Mouse (Mus musculus): ENCODE data around the gene Fam219a. TPM values are rescaled to one million over a fixed set of nuclear protein-coding genes. Genes with fewer than 3 reads are reported as not detected.

The Fam219a gene
- polyA plus RNA-seq, 1 experiment, result 6.9 TPM

GRCm38 (mm10) chr4:41556311-41556953 is 12.9 kb downstream of the Fam219a start:
- DNase-seq (ENCODE audit: low read depth, low spot score), result no peak
- 45% methylated on average over 5 of the region's 5 CpGs for WGBS

GRCm38 (mm10) chr4:41554994-41555663 is 14.2 kb downstream of the Fam219a start:
- WGBS, result 48% methylated on average over 14 of the region's 14 CpGs
- DNase-seq (ENCODE audit: low read depth, low spot score), result no peak

- 79% methylated on average over 11 of the region's 11 CpGs for WGBS
- no peak for DNase-seq (ENCODE audit: low read depth, low spot score)
These were observed 16.2 kb downstream of the Fam219a start for GRCm38 (mm10) chr4:41553116-41553515.

GRCm38 (mm10) chr4:41552529-41552928 is 16.8 kb downstream of the Fam219a start:
- peak; percentile 44 for DNase-seq (ENCODE audit: low read depth, low spot score)
- WGBS, result 35% methylated on average over 6 of the region's 6 CpGs

- 71% methylated on average over 1 of the region's 1 CpGs for WGBS
- no peak for DNase-seq (ENCODE audit: low read depth, low spot score)
These were observed 22.3 kb downstream of the Fam219a start for GRCm38 (mm10) chr4:41547086-41547485.

- DNase-seq (ENCODE audit: low read depth, low spot score), result no peak
These were observed 23.4 kb downstream of the Fam219a start for GRCm38 (mm10) chr4:41545985-41546384.

GRCm38 (mm10) chr4:41542136-41542535 is 27.2 kb downstream of the Fam219a start:
- DNase-seq (ENCODE audit: low read depth, low spot score), result no peak
- 79% methylated on average over 8 of the region's 8 CpGs for WGBS

More at GRCm38 (mm10) chr4:41545985-41546384, 23.4 kb downstream of the Fam219a start:
- WGBS, result 19% methylated on average over 8 of the region's 8 CpGs

- 72% methylated on average over 5 of the region's 5 CpGs for WGBS
- no peak for DNase-seq (ENCODE audit: low read depth, low spot score)
These were observed 34.5 kb downstream of the Fam219a start for GRCm38 (mm10) chr4:41534866-41535265.

GRCm38 (mm10) chr4:41532420-41532819 is 36.9 kb downstream of the Fam219a start:
- no peak for DNase-seq (ENCODE audit: low read depth, low spot score)
- 28% methylated on average over 6 of the region's 6 CpGs for WGBS

- no peak for DNase-seq (ENCODE audit: low read depth, low spot score)
- WGBS, result 24% methylated on average over 8 of the region's 8 CpGs
These were observed 41.3 kb downstream of the Fam219a start for GRCm38 (mm10) chr4:41527996-41528395.

GRCm38 (mm10) chr4:41527076-41527475 is 42.3 kb downstream of the Fam219a start:
- WGBS, result 64% methylated on average over 13 of the region's 13 CpGs
- DNase-seq (ENCODE audit: low read depth, low spot score), result no peak

GRCm38 (mm10) chr4:41526553-41526952 is 42.8 kb downstream of the Fam219a start:
- WGBS, result 70% methylated on average over 7 of the region's 7 CpGs
- no peak for DNase-seq (ENCODE audit: low read depth, low spot score)

- WGBS, result 45% methylated on average over 9 of the region's 9 CpGs
These were observed 44.5 kb downstream of the Fam219a start for GRCm38 (mm10) chr4:41524829-41525228.

GRCm38 (mm10) chr4:41523839-41524238 is 45.5 kb downstream of the Fam219a start:
- 75% methylated on average over 7 of the region's 7 CpGs for WGBS
- DNase-seq (ENCODE audit: low read depth, low spot score), result no peak

More at GRCm38 (mm10) chr4:41524829-41525228, 44.5 kb downstream of the Fam219a start:
- DNase-seq (ENCODE audit: low read depth, low spot score), result no peak

- DNase-seq (ENCODE audit: low read depth, low spot score), result no peak
- WGBS, result 27% methylated on average over 5 of the region's 5 CpGs
These were observed 46.5 kb downstream of the Fam219a start for GRCm38 (mm10) chr4:41522788-41523187.

GRCm38 (mm10) chr4:41522136-41522535 is 47.2 kb downstream of the Fam219a start:
- 34% methylated on average over 6 of the region's 6 CpGs for WGBS
- DNase-seq (ENCODE audit: low read depth, low spot score), result no peak

GRCm38 (mm10) chr4:41520641-41521040 is 48.7 kb downstream of the Fam219a start:
- 34% methylated on average over 14 of the region's 14 CpGs for WGBS
- no peak for DNase-seq (ENCODE audit: low read depth, low spot score)

- no peak for DNase-seq (ENCODE audit: low read depth, low spot score)
- 89% methylated on average over 5 of the region's 5 CpGs for WGBS
These were observed 50.1 kb downstream of the Fam219a start for GRCm38 (mm10) chr4:41519195-41519594.

- DNase-seq (ENCODE audit: low read depth, low spot score), result no peak
- WGBS, result 85% methylated on average over 7 of the region's 7 CpGs
These were observed 51.0 kb downstream of the Fam219a start for GRCm38 (mm10) chr4:41518349-41518748.

GRCm38 (mm10) chr4:41517233-41517632 is 52.1 kb downstream of the Fam219a start, which contains the start of gene 1110017D15Rik:
1110017D15Rik (minus strand) TSS chr4:41517333.
- no peak for DNase-seq (ENCODE audit: low read depth, low spot score)
- WGBS, result 83% methylated on average over 2 of the region's 2 CpGs

- DNase-seq (ENCODE audit: low read depth, low spot score), result no peak
- 28% methylated on average over 8 of the region's 8 CpGs for WGBS
These were observed 55.6 kb downstream of the Fam219a start for GRCm38 (mm10) chr4:41513714-41514113.
